Mouse (Mus musculus) MEL (cell line): ENCODE results near the gene Dapl1. TPM values are rescaled to one million over a fixed set of nuclear protein-coding genes. Genes with fewer than 3 reads are reported as not detected.

Experiments used
- DNase-seq: peaks from one replicate; pipeline ENCODE4 v3.0.0; 2011; ENCODE audit warnings: low read depth, low spot score
- H3K27ac ChIP-seq: 2 replicates; pipeline ENCODE4 v1.5.1; 2012; ENCODE audit warnings: low read depth, mild to moderate bottlenecking, control low read depth, low read length, moderate library complexity; ENCODE audit not compliant: control insufficient read depth
- H3K27me3 ChIP-seq, 2 experiments: fragments of 150-350 bp in 1 of 2; sonication (generic) in 1 of 2; 2 replicates each; pipeline ENCODE4 v1.6.1; 2012; ENCODE audit warnings: low read length in 2 of 2, mild to moderate bottlenecking in 2 of 2, improper control_type of control experiment in 1 of 2, moderate library complexity in 1 of 2; ENCODE audit not compliant: insufficient read depth in 2 of 2, control insufficient read depth in 1 of 2
- H3K36me3 ChIP-seq, 2 experiments: 2 replicates each; pipeline ENCODE4 v1.6.1; 2012 to 2014; ENCODE audit warnings: low read length in 2 of 2, improper control_type of control experiment in 1 of 2, inconsistent platforms in 1 of 2, mild to moderate bottlenecking in 1 of 2; ENCODE audit not compliant: insufficient read depth in 2 of 2, control insufficient read depth in 1 of 2
- H3K4me1 ChIP-seq, 2 experiments: fragments of 150-350 bp in 1 of 2; sonication (generic) in 1 of 2; 2 replicates each; pipeline ENCODE4 v1.6.1; 2012; ENCODE audit warnings: low read length in 2 of 2, improper control_type of control experiment in 1 of 2, mild to moderate bottlenecking in 1 of 2; ENCODE audit not compliant: insufficient read depth in 2 of 2, control insufficient read depth in 1 of 2
- H3K4me3 ChIP-seq, 2 experiments: fragments of 150-350 bp in 1 of 2; sonication (generic) in 1 of 2; 2 replicates each; pipeline ENCODE4 v1.5.1; 2012; ENCODE audit warnings: low read depth in 2 of 2, low read length in 2 of 2, mild to moderate bottlenecking in 2 of 2, moderate library complexity in 2 of 2, control low read depth in 1 of 2, improper control_type of control experiment in 1 of 2; ENCODE audit not compliant: control insufficient read depth in 1 of 2, insufficient read depth in 1 of 2
- H3K79me2 ChIP-seq: 2 replicates; pipeline ENCODE4 v1.6.1; 2012; ENCODE audit warnings: mild to moderate bottlenecking, low read length, moderate library complexity; ENCODE audit not compliant: control insufficient read depth, poor library complexity, insufficient read depth
- H3K9ac ChIP-seq: 2 replicates; pipeline ENCODE4 v1.6.1; 2012; ENCODE audit warnings: low read depth, mild to moderate bottlenecking, control low read depth, low read length, moderate library complexity; ENCODE audit not compliant: control insufficient read depth, poor library complexity, severe bottlenecking
- H3K9me3 ChIP-seq: fragments of 150-350 bp; sonication (generic); replicated peaks from 2 replicates; pipeline ENCODE4 v1.6.1; 2012; ENCODE audit warnings: mild to moderate bottlenecking, low read length, improper control_type of control experiment, moderate library complexity; ENCODE audit not compliant: insufficient read depth
- CHD1 ChIP-seq: IDR thresholded peaks from 2 replicates; pipeline ENCODE4 v1.6.1; 2012; ENCODE audit warnings: low read depth, mild to moderate bottlenecking, inconsistent platforms, low read length, improper control_type of control experiment
- CTCF ChIP-seq, 3 experiments: IDR thresholded peaks in 2 of 3; conservative IDR thresholded peaks in 1 of 3; 2 replicates each; pipeline ENCODE4 v1.5.1; 2011 to 2012; ENCODE audit warnings: low read length in 3 of 3, low read depth in 2 of 3, mild to moderate bottlenecking in 2 of 3, improper control_type of control experiment in 1 of 3, inconsistent platforms in 1 of 3, mixed read lengths in 1 of 3, moderate library complexity in 1 of 3; ENCODE audit not compliant: control insufficient read depth in 1 of 3, insufficient read depth in 1 of 3, poor library complexity in 1 of 3, severe bottlenecking in 1 of 3
- E2F4 ChIP-seq: IDR thresholded peaks from 2 replicates; pipeline ENCODE4 v1.6.1; 2011; ENCODE audit warnings: low read depth, low read length, improper control_type of control experiment, borderline replicate concordance
- EP300 ChIP-seq, 2 experiments: IDR thresholded peaks; 2 replicates each; pipeline ENCODE4 v1.6.1; 2011; ENCODE audit warnings: improper control_type of control experiment in 2 of 2, low read length in 2 of 2, low read depth in 1 of 2, mild to moderate bottlenecking in 1 of 2
- ETS1 ChIP-seq: IDR thresholded peaks from 2 replicates; pipeline ENCODE4 v1.6.1; 2012; ENCODE audit warnings: low read depth, mild to moderate bottlenecking, inconsistent platforms, low read length, improper control_type of control experiment, moderate library complexity
- GABPA ChIP-seq: IDR thresholded peaks from 2 replicates; pipeline ENCODE4 v1.6.1; 2012; ENCODE audit warnings: low read depth, mild to moderate bottlenecking, inconsistent platforms, low read length, improper control_type of control experiment, moderate library complexity
- HCFC1 ChIP-seq: IDR thresholded peaks from 2 replicates; pipeline ENCODE4 v1.6.1; 2012; ENCODE audit warnings: low read depth, mild to moderate bottlenecking, inconsistent platforms, low read length, improper control_type of control experiment, moderate library complexity
- MAFK ChIP-seq: IDR thresholded peaks from 2 replicates; pipeline ENCODE4 v1.6.1; 2011; ENCODE audit warnings: low read depth, mild to moderate bottlenecking, low read length, improper control_type of control experiment, borderline replicate concordance
- MXI1 ChIP-seq: IDR thresholded peaks from 2 replicates; pipeline ENCODE4 v1.6.1; 2011; ENCODE audit warnings: mild to moderate bottlenecking, low read depth, low read length, improper control_type of control experiment
- NELFE ChIP-seq: IDR thresholded peaks from 2 replicates; pipeline ENCODE4 v1.6.1; 2011; ENCODE audit warnings: low read depth, low read length, improper control_type of control experiment
- POLR2A ChIP-seq, 2 experiments: IDR thresholded peaks; 2 replicates each; pipeline ENCODE4 v1.6.1; 2011 to 2012; ENCODE audit warnings: low read length in 2 of 2, mild to moderate bottlenecking in 2 of 2, control low read depth in 1 of 2, improper control_type of control experiment in 1 of 2, low read depth in 1 of 2, moderate library complexity in 1 of 2; ENCODE audit not compliant: control insufficient read depth in 1 of 2, insufficient read depth in 1 of 2, poor library complexity in 1 of 2
- POLR2AphosphoS2 ChIP-seq: IDR thresholded peaks from 2 replicates; pipeline ENCODE4 v1.6.1; 2011; ENCODE audit warnings: low read length, improper control_type of control experiment
- TBP ChIP-seq: IDR thresholded peaks from 2 replicates; pipeline ENCODE4 v1.8.0; 2011; ENCODE audit warnings: low read depth, low read length, improper control_type of control experiment
- TCF12 ChIP-seq: IDR thresholded peaks from 2 replicates; pipeline ENCODE4 v1.6.1; 2014; ENCODE audit warnings: low read depth, mild to moderate bottlenecking, inconsistent platforms, low read length, improper control_type of control experiment, moderate library complexity
- UBTF ChIP-seq: IDR thresholded peaks from 2 replicates; pipeline ENCODE4 v1.6.1; 2012; ENCODE audit warnings: low read depth, mild to moderate bottlenecking, inconsistent platforms, low read length, improper control_type of control experiment, moderate library complexity, borderline replicate concordance; ENCODE audit not compliant: insufficient read depth
- USF1 ChIP-seq: IDR thresholded peaks from 2 replicates; pipeline ENCODE4 v1.6.1; 2014; ENCODE audit warnings: low read depth, mild to moderate bottlenecking, inconsistent platforms, low read length, improper control_type of control experiment, moderate library complexity
- ZC3H11A ChIP-seq: IDR thresholded peaks from 2 replicates; pipeline ENCODE4 v1.6.1; 2012; ENCODE audit warnings: low read depth, mild to moderate bottlenecking, inconsistent platforms, low read length, improper control_type of control experiment
- ZKSCAN1 ChIP-seq: IDR thresholded peaks from 2 replicates; pipeline ENCODE4 v1.6.1; 2012; ENCODE audit warnings: low read depth, mild to moderate bottlenecking, inconsistent platforms, low read length, improper control_type of control experiment, moderate library complexity
- ZNF384 ChIP-seq: IDR thresholded peaks from 2 replicates; pipeline ENCODE4 v1.6.1; 2012; ENCODE audit warnings: low read depth, mild to moderate bottlenecking, inconsistent platforms, low read length, improper control_type of control experiment
- polyA plus RNA-seq, 2 experiments: library from polyadenylated mRNA; stranded (reverse) in 1 of 2; unstranded in 1 of 2; fragments of >175 nt in 1 of 2; fragments of >200 nt in 1 of 2; gene quantifications; 2 replicates each; pipeline versions ENCODE4 v1.2.1 to v1.2.4; 2012; ENCODE audit warnings: low replicate concordance in 2 of 2, low read depth in 1 of 2; ENCODE audit not compliant: insufficient read length in 2 of 2, insufficient read depth in 1 of 2, missing spikeins in 1 of 2
- total RNA-seq: library from RNA; depleted of rRNA; stranded (reverse); fragments of 300-350 nt; gene quantifications from 2 replicates; pipeline ENCODE4 v1.2.3, GENCODE M21; 2012

Dapl1 gene
- total and polyA plus RNA-seq, 3 experiments, result not detected

DNA sequence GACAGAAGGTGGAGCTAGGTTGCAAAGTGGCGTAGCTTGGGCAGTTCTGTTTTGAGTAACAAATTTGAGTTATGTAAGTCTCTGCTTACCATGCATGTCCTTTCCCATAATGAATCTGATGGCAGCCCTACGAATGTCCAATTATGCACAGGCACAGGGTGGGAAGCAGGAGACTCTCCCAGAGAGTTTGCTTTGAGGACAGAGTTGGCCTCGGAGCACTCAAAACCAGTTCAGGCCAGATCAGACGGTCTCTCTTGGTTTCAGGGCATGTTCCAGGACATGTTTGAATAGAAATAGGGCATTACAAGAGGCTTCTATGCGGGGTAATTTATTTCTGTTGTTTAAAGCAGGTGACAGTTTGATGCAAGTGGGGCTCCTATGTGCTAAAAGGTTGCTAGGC, 42.8 kb upstream of the Dapl1 start:
- H3K9me3 ChIP-seq, result no peaks in the 10 kb centered on the region
- H3K36me3 ChIP-seq, result no peaks in the 10 kb centered on the region
- H3K27ac ChIP-seq, result no peak overlapping the region
- no peak overlapping the region for H3K4me3 ChIP-seq
- no peaks in the 10 kb centered on the region for H3K4me1 ChIP-seq
- no peak overlapping the region for H3K9ac ChIP-seq
- TF ChIP-seq MXI1, result no peak
- TF ChIP-seq USF1, result no peak
- TF ChIP-seq, all 39 proteins: peak for 0
- DNase-seq, result no peak
- Histone ChIP-seq H3K27me3 (no peaks in the 10 kb centered on the region), H3K79me2 (no peaks in the 10 kb centered on the region)

DNA sequence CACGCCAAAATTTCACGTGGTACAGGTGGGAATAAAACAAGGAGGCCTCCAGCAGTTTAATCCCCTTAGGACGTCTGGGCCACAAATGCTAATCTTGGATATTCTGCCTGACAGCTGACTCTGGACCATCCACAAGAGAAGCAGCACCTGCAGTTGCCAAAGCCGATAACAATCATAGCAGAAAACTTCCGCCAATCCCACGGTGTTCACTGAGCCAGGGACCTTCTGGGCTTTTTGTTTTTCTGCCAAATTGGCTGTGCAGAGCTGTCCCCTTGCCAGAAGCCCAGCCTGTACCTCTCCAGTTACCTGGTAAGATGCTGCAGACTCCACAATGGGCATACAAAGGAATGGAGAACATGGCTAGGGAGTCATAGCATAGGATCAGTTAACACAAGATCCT, 37.8 kb upstream of the Dapl1 start:
- H3K79me2 ChIP-seq, result no peaks in the 10 kb centered on the region
- no peak overlapping the region for H3K9ac ChIP-seq
- H3K4me1 ChIP-seq, result no peaks in the 10 kb centered on the region
- H3K9me3 ChIP-seq, result no peaks in the 10 kb centered on the region
- H3K4me3 ChIP-seq, result no peak overlapping the region
- no peak overlapping the region for H3K27ac ChIP-seq
- DNase-seq, result no peak
- TF ChIP-seq ETS1 (no peak), POLR2A (IDR thresholded peaks at IDR 0.05; ENCODE audit: control insufficient read depth in 1 of 2, insufficient read depth in 1 of 2, low read depth in 1 of 2, low read length in 2 of 2, poor library complexity in 1 of 2) (no peak), MAFK (no peak), CTCF (IDR thresholded peaks at IDR 0.05 in 2 of 3, conservative IDR thresholded peaks at IDR 0.05 in 1 of 3; ENCODE audit: control insufficient read depth in 1 of 3, insufficient read depth in 1 of 3, low read depth in 2 of 3, low read length in 3 of 3, poor library complexity in 1 of 3, severe bottlenecking in 1 of 3) (no peak), GABPA (no peak), CHD1 (no peak), TBP (no peak)
- H3K27me3 ChIP-seq, result no peaks in the 10 kb centered on the region
- H3K36me3 ChIP-seq, result no peaks in the 10 kb centered on the region

DNA sequence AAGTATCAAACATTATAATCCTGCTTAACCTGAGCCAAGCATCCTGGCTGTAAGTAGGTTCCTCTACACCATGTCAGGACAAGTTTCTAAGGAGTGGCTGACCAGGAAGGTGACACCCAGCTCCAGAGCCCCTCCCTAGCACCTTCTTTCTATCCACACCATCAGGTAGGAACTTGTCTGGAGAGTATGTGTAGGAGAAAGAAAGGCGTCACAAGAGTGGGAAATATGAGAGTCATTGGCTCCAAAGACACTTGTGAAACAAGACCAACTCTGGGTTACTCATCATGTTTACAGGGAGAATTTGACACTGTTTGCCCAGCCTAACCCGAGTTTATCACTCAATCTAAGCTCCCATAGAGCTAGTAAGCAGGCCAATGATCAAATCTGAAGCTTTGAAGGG, 36.7 kb upstream of the Dapl1 start:
- Histone ChIP-seq H3K9me3 (no peaks in the 10 kb centered on the region), H3K79me2 (no peaks in the 10 kb centered on the region), H3K4me3 (no peak overlapping the region), H3K4me1 (no peaks in the 10 kb centered on the region), H3K36me3 (no peaks in the 10 kb centered on the region), H3K27me3 (no peaks in the 10 kb centered on the region), H3K9ac (no peak overlapping the region), H3K27ac (no peak overlapping the region)
- no peak for DNase-seq
- TF ChIP-seq EP300 (IDR thresholded peaks at IDR 0.05; ENCODE audit: low read depth in 1 of 2, low read length in 2 of 2), result no peak
- no peak for TF ChIP-seq E2F4
- no peak for TF ChIP-seq TCF12
- no peak for TF ChIP-seq POLR2A (IDR thresholded peaks at IDR 0.05; ENCODE audit: control insufficient read depth in 1 of 2, insufficient read depth in 1 of 2, low read depth in 1 of 2, low read length in 2 of 2, poor library complexity in 1 of 2)
- no peak for TF ChIP-seq ZNF384
- no peak for TF ChIP-seq ZKSCAN1
- TF ChIP-seq NELFE, result no peak
- no peak for TF ChIP-seq POLR2AphosphoS2
- no peak for TF ChIP-seq UBTF
- TF ChIP-seq TBP, result no peak
- no peak for TF ChIP-seq GABPA
- TF ChIP-seq MXI1, result no peak
- no peak for TF ChIP-seq ZC3H11A
- no peak for TF ChIP-seq HCFC1
